Mouse (Mus musculus): ENCODE results near the gene BC051665. TPM values are rescaled to one million over a fixed set of nuclear protein-coding genes. Genes with fewer than 3 reads are reported as not detected.
A peak's percentile ranks its signal among the peaks of the same experiment; 100 is the strongest.

BC051665 gene
- total RNA-seq, 2 experiments from 2014 or later = not detected

GRCm38 (mm10) chr13:60757292-60757691, 28.9 kb downstream of the BC051665 start:
- no peak for TF ChIP-seq CTCF (conservative IDR thresholded peaks at IDR 0.05)
- no peak for DNase-seq (ENCODE audit: low spot score in 2 of 2)

GRCm38 (mm10) chr13:60755251-60755650, 30.9 kb downstream of the BC051665 start:
- Histone ChIP-seq H3K4me3 (no peak overlapping the region), H3K27ac (no peak overlapping the region)
- no peak for DNase-seq (ENCODE audit: low spot score in 2 of 2)
- TF ChIP-seq CTCF (conservative IDR thresholded peaks at IDR 0.05) = no peak

More at GRCm38 (mm10) chr13:60757292-60757691, 28.9 kb downstream of the BC051665 start:
- Histone ChIP-seq H3K4me3 (no peak overlapping the region), H3K27ac (no peak overlapping the region)

GRCm38 (mm10) chr13:60753216-60753615, 32.9 kb downstream of the BC051665 start:
- Histone ChIP-seq H3K4me3 (no peak overlapping the region), H3K27ac (no peak overlapping the region)
- no peak for DNase-seq (ENCODE audit: low spot score in 2 of 2)
- peak; percentile 25 for TF ChIP-seq CTCF (conservative IDR thresholded peaks at IDR 0.05)

- DNase-seq (ENCODE audit: low spot score in 2 of 2) = no peak
- peak overlapping the region; percentile 49; the same call in 1 of the 2 replicates for H3K27ac ChIP-seq
Observed at GRCm38 (mm10) chr13:60750930-60751329, 35.2 kb downstream of the BC051665 start.

GRCm38 (mm10) chr13:60748556-60748955, 37.6 kb downstream of the BC051665 start:
- H3K27ac ChIP-seq = peak overlapping the region; percentile 59; the same call in 1 of the 2 replicates
- peak; percentile 85 for TF ChIP-seq CTCF (conservative IDR thresholded peaks at IDR 0.05)
- peak in 1 of 2 experiments; percentile 50 for DNase-seq (ENCODE audit: low spot score in 2 of 2)

More at GRCm38 (mm10) chr13:60750930-60751329, 35.2 kb downstream of the BC051665 start:
- TF ChIP-seq CTCF (conservative IDR thresholded peaks at IDR 0.05) = no peak
- H3K4me3 ChIP-seq = no peak overlapping the region

GRCm38 (mm10) chr13:60747201-60747600, 39.0 kb downstream of the BC051665 start:
- H3K27ac ChIP-seq = no peak overlapping the region
- peak; percentile 57 for TF ChIP-seq CTCF (conservative IDR thresholded peaks at IDR 0.05)

More at GRCm38 (mm10) chr13:60748556-60748955, 37.6 kb downstream of the BC051665 start:
- no peak overlapping the region for H3K4me3 ChIP-seq

GRCm38 (mm10) chr13:60746271-60746670, 39.9 kb downstream of the BC051665 start:
- no peak overlapping the region for H3K27ac ChIP-seq
- no peak for DNase-seq (ENCODE audit: low spot score in 2 of 2)
- H3K4me3 ChIP-seq = no peak overlapping the region
- TF ChIP-seq CTCF (conservative IDR thresholded peaks at IDR 0.05) = peak; percentile 88

More at GRCm38 (mm10) chr13:60747201-60747600, 39.0 kb downstream of the BC051665 start:
- DNase-seq (ENCODE audit: low spot score in 2 of 2) = no peak
- no peak overlapping the region for H3K4me3 ChIP-seq

- Histone ChIP-seq H3K4me3 (no peak overlapping the region), H3K27ac (no peak overlapping the region)
- DNase-seq (ENCODE audit: low spot score in 2 of 2) = no peak
- no peak for TF ChIP-seq CTCF (conservative IDR thresholded peaks at IDR 0.05)
Observed at GRCm38 (mm10) chr13:60745358-60745757, 40.8 kb downstream of the BC051665 start.

GRCm38 (mm10) chr13:60744736-60745135, 41.4 kb downstream of the BC051665 start:
- Histone ChIP-seq H3K4me3 (no peak overlapping the region), H3K27ac (no peak overlapping the region)
- TF ChIP-seq CTCF (conservative IDR thresholded peaks at IDR 0.05) = no peak
- DNase-seq (ENCODE audit: low spot score in 2 of 2) = no peak

GRCm38 (mm10) chr13:60744078-60744460, 42.1 kb downstream of the BC051665 start:
- TF ChIP-seq CTCF (conservative IDR thresholded peaks at IDR 0.05) = peak; percentile 95
- H3K4me3 ChIP-seq = no peak overlapping the region
- H3K27ac ChIP-seq = peak overlapping the region; percentile 65
- DNase-seq (ENCODE audit: low spot score in 2 of 2) = peak; percentile 71 to 90

- peak overlapping the region; percentile 65 for H3K27ac ChIP-seq
- TF ChIP-seq CTCF (conservative IDR thresholded peaks at IDR 0.05) = no peak
- DNase-seq (ENCODE audit: low spot score in 2 of 2) = no peak
- H3K4me3 ChIP-seq = no peak overlapping the region
Observed at GRCm38 (mm10) chr13:60743381-60744077, 42.6 kb downstream of the BC051665 start.

GRCm38 (mm10) chr13:60742611-60743010, 43.6 kb downstream of the BC051665 start:
- no peak for DNase-seq (ENCODE audit: low spot score in 2 of 2)

GRCm38 (mm10) chr13:60740248-60740647, 45.9 kb downstream of the BC051665 start:
- Histone ChIP-seq H3K27ac (no peak overlapping the region), H3K4me3 (no peak overlapping the region)
- TF ChIP-seq CTCF (conservative IDR thresholded peaks at IDR 0.05) = peak; percentile 53
- DNase-seq (ENCODE audit: low spot score in 2 of 2) = no peak

More at GRCm38 (mm10) chr13:60742611-60743010, 43.6 kb downstream of the BC051665 start:
- no peak for TF ChIP-seq CTCF (conservative IDR thresholded peaks at IDR 0.05)
- no peak overlapping the region for H3K4me3 ChIP-seq
- H3K27ac ChIP-seq = peak overlapping the region; percentile 65

GRCm38 (mm10) chr13:60738429-60738828, 47.7 kb downstream of the BC051665 start:
- peak; percentile 66 to 75 for DNase-seq (ENCODE audit: low spot score in 2 of 2)
- Histone ChIP-seq H3K4me3 (peak overlapping the region; percentile 16; the same call in 1 of the 2 replicates), H3K27ac (peak overlapping the region; percentile 6; the same call in 1 of the 2 replicates)
- peak; percentile 93 for TF ChIP-seq CTCF (conservative IDR thresholded peaks at IDR 0.05)
